Mouse (Mus musculus) kidney, embryonic 16.5 days (tissue): ENCODE measurements around the gene Bcas3. TPM values are rescaled to one million over a fixed set of nuclear protein-coding genes. Genes with fewer than 3 reads are reported as not detected.

Experiments used
- ATAC-seq: fragments of 200-750 bp; cut with Nextera tagmentation; 2 replicates; pipeline ENCODE4 v1.8.0; 2017; ENCODE audit warnings: moderate TSS enrichment; ENCODE audit not compliant: low FRiP score, low TSS enrichment
- H3K27ac ChIP-seq: fragments of 300-500 bp; sonication (generic); 2 replicates; pipeline ENCODE4 v1.5.1; 2014; ENCODE audit warnings: low read length
- H3K27me3 ChIP-seq: fragments of 300-500 bp; sonication (generic); 2 replicates; pipeline ENCODE4 v1.6.1; 2014; ENCODE audit warnings: low read length, control low read depth, mixed read lengths; ENCODE audit not compliant: insufficient read depth
- H3K36me3 ChIP-seq: fragments of 300-500 bp; sonication (generic); 2 replicates; pipeline ENCODE4 v1.6.1; 2014; ENCODE audit warnings: low read length, control low read depth, mixed read lengths; ENCODE audit not compliant: insufficient read depth
- H3K4me1 ChIP-seq: fragments of 300-500 bp; sonication (generic); 2 replicates; pipeline ENCODE4 v1.6.1; 2014; ENCODE audit warnings: low read length, control low read depth, mixed read lengths; ENCODE audit not compliant: insufficient read depth
- H3K4me2 ChIP-seq: fragments of 300-500 bp; sonication (generic); replicated peaks from 2 replicates; pipeline ENCODE4 v1.6.1; 2014; ENCODE audit warnings: low read depth, low read length
- H3K4me3 ChIP-seq: fragments of 300-500 bp; sonication (generic); 2 replicates; pipeline ENCODE4 v1.5.1; 2014; ENCODE audit warnings: mild to moderate bottlenecking, low read length
- H3K9ac ChIP-seq: fragments of 300-500 bp; sonication (generic); replicated peaks from 2 replicates; pipeline ENCODE4 v1.6.1; 2014; ENCODE audit warnings: low read length
- H3K9me3 ChIP-seq: fragments of 300-500 bp; sonication (generic); 2 replicates; pipeline ENCODE4 v1.6.1; 2016; ENCODE audit warnings: low read length, control low read depth
- WGBS: fragments of 180-500 bp; shearing (Covaris S2); extraction: QIAGEN DNeasy Blood & Tissue Kit; methylation state at CpG from one replicate; pipeline ENCODE4 v1.1.7; 2014; 5-methylcytosine and 5-hydroxymethylcytosine counted together
- microRNA-seq: library from miRNA; unstranded; fragments of <30 nt; microRNA quantifications from one replicate; pipeline ENCODE4, GENCODE M21; 2016
- polyA plus RNA-seq: library from polyadenylated mRNA; unstranded; fragments of >200 nt; fragmentation: Nextera tagmentation; extraction: Ambion mirVana; gene quantifications from 2 replicates; pipeline ENCODE4 v1.2.1, GENCODE M21; 2015

Bcas3 gene
- polyA plus RNA-seq, 1 experiment from 2014 or later, result 34.7 TPM

DNA sequence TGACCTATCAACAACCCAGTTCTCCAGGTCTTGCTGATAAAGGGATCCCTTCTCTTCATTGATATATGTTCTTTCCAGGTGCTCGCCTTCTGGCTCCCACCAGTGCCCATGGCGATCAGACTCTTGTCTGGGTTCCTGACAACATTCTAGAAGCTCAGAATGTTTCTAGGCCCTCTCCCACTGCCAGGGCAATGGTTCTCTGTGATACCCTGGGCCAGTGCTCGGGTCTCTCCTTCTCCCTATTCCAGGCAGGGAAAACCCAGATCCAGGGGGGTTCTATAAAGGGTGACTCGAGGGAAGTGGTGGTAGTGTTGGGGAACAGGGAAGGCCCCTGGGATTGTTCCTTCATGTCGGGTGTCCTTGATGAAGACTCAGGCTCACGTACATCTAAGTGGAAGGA is 497.3 kb downstream of the Bcas3 start, which contains the start of gene Gm11444:
Gene Gm11444, minus strand, starts transcription at position 101 of the 400 bp plus-strand sequence.
- no peak within 1 kb of the TSS for H3K27ac ChIP-seq
- ATAC-seq, result no peak
- H3K4me2 ChIP-seq, result peak within 1 kb of the TSS; percentile 47
- no peaks in the 10 kb centered on the region for H3K36me3 ChIP-seq
- H3K9me3 ChIP-seq, result no peaks in the 10 kb centered on the region
- no peak within 1 kb of the TSS for H3K4me3 ChIP-seq
- 87% methylated on average over 6 of the region's 6 CpGs for WGBS
- no peaks in the 10 kb centered on the region for H3K27me3 ChIP-seq
- peaks cover 18% of the 10 kb centered on the region for H3K4me1 ChIP-seq
- no peak within 1 kb of the TSS for H3K9ac ChIP-seq

DNA sequence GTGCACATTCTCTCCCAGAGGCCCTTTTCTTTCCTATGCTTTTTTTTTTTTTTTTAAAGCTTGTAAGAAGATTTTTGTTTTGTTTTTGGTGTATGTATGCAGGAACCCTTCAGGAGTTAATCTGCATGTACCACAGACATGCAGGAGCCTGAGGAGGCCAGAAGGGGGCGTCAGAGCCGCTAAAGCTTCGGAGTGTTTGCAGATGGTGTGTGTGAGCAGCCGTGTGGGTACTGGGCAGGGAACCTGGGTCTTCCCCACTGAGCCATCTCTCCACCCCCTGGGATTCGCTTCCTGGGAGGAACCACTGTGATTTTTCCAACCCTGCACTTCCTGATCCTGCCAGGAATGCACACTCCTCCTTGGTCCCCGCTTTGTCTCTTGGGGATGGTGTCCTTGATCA is 497.8 kb downstream of the Bcas3 start:
- Histone ChIP-seq H3K27ac (no peak overlapping the region), H3K9ac (no peak overlapping the region), H3K4me3 (no peak overlapping the region), H3K27me3 (no peaks in the 10 kb centered on the region), H3K4me2 (no peak overlapping the region), H3K9me3 (no peaks in the 10 kb centered on the region), H3K4me1 (peaks cover 13% of the 10 kb centered on the region), H3K36me3 (no peaks in the 10 kb centered on the region)
- no peak for ATAC-seq
- WGBS, result 41% methylated on average over 6 of the region's 6 CpGs

DNA sequence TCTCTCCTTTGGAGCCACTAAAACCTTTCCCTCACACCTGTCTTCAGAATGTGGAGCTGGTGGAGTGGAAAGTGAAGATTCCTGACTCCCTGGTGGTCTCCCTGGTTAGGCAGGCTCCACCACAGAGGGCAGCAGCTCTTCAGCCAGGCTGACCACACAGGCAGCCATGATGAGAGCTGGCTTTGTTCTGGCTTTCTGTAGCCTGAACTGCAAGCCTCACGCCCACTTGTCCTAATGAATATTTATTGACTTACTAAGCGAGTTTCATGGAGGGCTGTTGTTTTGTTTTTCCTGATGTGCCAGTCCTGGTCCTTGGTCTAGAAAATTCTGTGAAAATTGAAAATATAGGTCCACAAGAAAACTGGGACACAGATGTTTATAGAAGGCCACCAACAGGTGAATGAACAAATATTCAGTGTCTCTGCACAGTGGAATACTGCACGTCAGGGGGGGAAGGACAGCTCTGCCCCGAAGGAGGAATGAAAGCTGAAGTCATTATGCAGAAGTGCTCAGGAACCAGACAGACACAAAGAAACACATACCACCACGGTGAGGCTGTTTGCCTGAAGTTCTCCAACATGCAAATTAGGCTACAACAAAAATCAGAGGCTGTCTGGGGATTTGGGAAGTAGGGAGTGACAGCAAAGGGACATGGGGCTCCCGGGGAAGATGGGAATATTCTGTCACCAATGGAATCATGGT is 505.2 kb downstream of the Bcas3 start:
- Histone ChIP-seq H3K27me3 (no peaks in the 10 kb centered on the region), H3K9me3 (no peaks in the 10 kb centered on the region), H3K4me2 (no peak overlapping the region), H3K9ac (no peak overlapping the region), H3K4me1 (no peaks in the 10 kb centered on the region), H3K4me3 (no peak overlapping the region), H3K36me3 (no peaks in the 10 kb centered on the region), H3K27ac (no peak overlapping the region)
- ATAC-seq, result no peak
- 33% methylated on average over 6 of the region's 6 CpGs for WGBS

DNA sequence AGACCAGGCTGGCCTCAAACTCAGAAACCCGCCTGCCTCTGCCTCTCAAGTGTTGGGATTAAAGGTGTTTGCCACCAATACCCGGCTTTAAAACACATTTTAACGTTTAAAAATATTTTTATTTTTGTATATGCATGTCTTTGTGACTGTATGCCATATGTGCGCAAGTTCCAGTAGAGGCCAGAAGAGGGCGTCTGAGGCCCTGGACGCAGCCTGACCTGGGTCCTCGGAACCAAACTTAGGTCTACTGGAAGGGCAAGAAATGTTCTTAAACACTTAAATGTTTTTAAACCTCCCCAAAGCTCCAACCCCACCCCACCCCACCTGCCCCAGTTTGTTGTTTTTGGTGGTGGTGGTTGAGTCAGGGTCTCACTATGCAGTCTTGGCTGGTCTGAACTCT is 511.4 kb downstream of the Bcas3 start:
- no peak overlapping the region for H3K4me3 ChIP-seq
- H3K9ac ChIP-seq, result no peak overlapping the region
- ATAC-seq, result no peak
- H3K27me3 ChIP-seq, result no peaks in the 10 kb centered on the region
- H3K9me3 ChIP-seq, result no peaks in the 10 kb centered on the region
- no peak overlapping the region for H3K27ac ChIP-seq
- H3K4me2 ChIP-seq, result no peak overlapping the region
- no peaks in the 10 kb centered on the region for H3K4me1 ChIP-seq
- no peaks in the 10 kb centered on the region for H3K36me3 ChIP-seq
- WGBS, result 41% methylated on average over 7 of the region's 7 CpGs

Small RNA genes within 50 kb of the gene (microRNA-seq; reads per million reads assigned to microRNA genes)
- not detected for gene Mir5110

Other genes starting within 250 kb of the Bcas3 start
- gene Usp32, start 213.0 kb upstream of the Bcas3 start, polyA plus RNA-seq, result 3.6 and 4.6 TPM in 2 replicates
- not detected in 2 replicates for gene 1700125H20Rik, start 182.8 kb upstream of the Bcas3 start, polyA plus RNA-seq
- 44.8 and 44.9 TPM in 2 replicates for gene Appbp2, start 118.0 kb upstream of the Bcas3 start, polyA plus RNA-seq
- gene Ppm1d, start 41.9 kb upstream of the Bcas3 start, polyA plus RNA-seq, result 14.5 and 17.8 TPM in 2 replicates